Mouse (Mus musculus): ENCODE data around the gene Tomm40.

GRCm38 (mm10) chr7:19741329-19742031 is 26.2 kb upstream of the Tomm40 start:
- TF ChIP-seq CTCF (IDR thresholded peaks at IDR 0.05; ENCODE audit: control insufficient read depth, insufficient read depth, insufficient read length) (no peak), CEBPB (IDR thresholded peaks at IDR 0.05; ENCODE audit: low read depth) (no peak), MAX (IDR thresholded peaks at IDR 0.05) (no peak), MYOG (IDR thresholded peaks at IDR 0.05; ENCODE audit: control insufficient read depth, extremely low read depth, insufficient read length) (no peak), MYOD1 (IDR thresholded peaks at IDR 0.05; ENCODE audit: control insufficient read depth, insufficient read length, low read depth) (no peak), USF1 (IDR thresholded peaks at IDR 0.05; ENCODE audit: low read depth) (no peak)

Data from C2C12 (cell line).